Mouse (Mus musculus): ENCODE results near the gene Ddx6.
A peak's percentile ranks its signal among the peaks of the same experiment; 100 is the strongest.

Gene Ddx6

GRCm38 (mm10) chr9:44640646-44641357, 36.1 kb downstream of the Ddx6 start:
- peak; percentile 42 for DNase-seq (ENCODE audit: low read depth, low spot score)

- DNase-seq (ENCODE audit: low read depth, low spot score): no peak
These were observed 36.9 kb downstream of the Ddx6 start for GRCm38 (mm10) chr9:44641616-44642015.

GRCm38 (mm10) chr9:44643103-44643502, 38.4 kb downstream of the Ddx6 start:
- no peak for DNase-seq (ENCODE audit: low read depth, low spot score)

- DNase-seq (ENCODE audit: low read depth, low spot score): no peak
These were observed 39.5 kb downstream of the Ddx6 start for GRCm38 (mm10) chr9:44644186-44644585.

- DNase-seq (ENCODE audit: low read depth, low spot score): no peak
These were observed 40.8 kb downstream of the Ddx6 start for GRCm38 (mm10) chr9:44645481-44645880.

GRCm38 (mm10) chr9:44645924-44646323, 41.2 kb downstream of the Ddx6 start:
- DNase-seq (ENCODE audit: low read depth, low spot score): peak; percentile 40

- peak; percentile 23 for DNase-seq (ENCODE audit: low read depth, low spot score)
These were observed 41.7 kb downstream of the Ddx6 start for GRCm38 (mm10) chr9:44646366-44646765.

GRCm38 (mm10) chr9:44647026-44647425, 42.3 kb downstream of the Ddx6 start:
- DNase-seq (ENCODE audit: low read depth, low spot score): no peak

- no peak for DNase-seq (ENCODE audit: low read depth, low spot score)
These were observed 43.0 kb downstream of the Ddx6 start for GRCm38 (mm10) chr9:44647656-44648055.

GRCm38 (mm10) chr9:44648881-44649281, 44.2 kb downstream of the Ddx6 start:
- no peak for DNase-seq (ENCODE audit: low read depth, low spot score)

- DNase-seq (ENCODE audit: low read depth, low spot score): peak; percentile 46
These were observed 47.3 kb downstream of the Ddx6 start for GRCm38 (mm10) chr9:44652027-44652426.

GRCm38 (mm10) chr9:44653896-44654295, 49.2 kb downstream of the Ddx6 start:
- no peak for DNase-seq (ENCODE audit: low read depth, low spot score)

GRCm38 (mm10) chr9:44655098-44656066, 50.7 kb downstream of the Ddx6 start:
- peak; percentile 86 for DNase-seq (ENCODE audit: low read depth, low spot score)

- no peak for DNase-seq (ENCODE audit: low read depth, low spot score)
These were observed 59.0 kb downstream of the Ddx6 start for GRCm38 (mm10) chr9:44663706-44664105.

- DNase-seq (ENCODE audit: low read depth, low spot score): no peak
These were observed 66.7 kb downstream of the Ddx6 start for GRCm38 (mm10) chr9:44671416-44671815.

GRCm38 (mm10) chr9:44672291-44672865, 67.7 kb downstream of the Ddx6 start:
- DNase-seq (ENCODE audit: low read depth, low spot score): no peak

GRCm38 (mm10) chr9:44673005-44673404, 68.3 kb downstream of the Ddx6 start, which contains the start of gene Treh:
TSS of gene Treh (plus strand) at chr9:44673233.
- no peak for DNase-seq (ENCODE audit: low read depth, low spot score)

GRCm38 (mm10) chr9:44678288-44678871, 73.7 kb downstream of the Ddx6 start:
- DNase-seq (ENCODE audit: low read depth, low spot score): peak; percentile 54

GRCm38 (mm10) chr9:44679565-44679964, 74.9 kb downstream of the Ddx6 start:
- no peak for DNase-seq (ENCODE audit: low read depth, low spot score)

- no peak for DNase-seq (ENCODE audit: low read depth, low spot score)
These were observed 78.4 kb downstream of the Ddx6 start for GRCm38 (mm10) chr9:44683046-44683445.
